Mouse (Mus musculus): Measurements from ENCODE around the gene Cdh15. TPM values are rescaled to one million over a fixed set of nuclear protein-coding genes. Genes with fewer than 3 reads are reported as not detected.
A peak's percentile ranks its signal among the peaks of the same experiment; 100 is the strongest.

The Cdh15 gene
- polyA plus RNA-seq, 1 experiment from 2014 or later: 1.5 TPM

DNA sequence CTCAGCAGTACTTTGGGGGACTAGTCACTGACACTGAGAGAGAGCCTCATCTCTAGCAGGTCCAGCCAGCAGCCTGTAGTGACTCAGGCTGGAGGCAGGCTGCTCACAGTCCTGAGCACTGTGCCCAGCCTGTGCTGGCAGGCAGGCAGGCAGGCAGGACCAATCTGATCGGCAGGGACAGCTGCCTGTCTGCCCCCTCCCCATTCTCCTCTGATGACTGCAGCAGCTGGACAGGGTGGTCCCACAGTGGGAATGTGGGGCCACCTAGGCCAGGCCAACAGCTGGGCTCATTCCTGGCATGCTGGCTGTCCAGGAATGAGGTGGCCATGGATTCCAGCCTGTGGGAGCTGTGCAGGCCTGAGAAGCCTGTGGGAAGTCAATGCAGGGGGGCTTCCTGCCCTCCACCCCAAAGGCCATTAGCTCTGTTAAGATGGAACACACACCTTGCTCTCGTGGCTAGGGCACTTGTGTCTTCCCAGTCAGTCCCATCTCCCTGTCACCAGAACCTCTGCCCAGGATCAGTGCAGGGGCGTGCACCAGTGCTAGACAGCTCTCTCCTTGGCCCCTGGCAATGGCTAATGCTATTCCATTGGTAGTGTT is 3.0 kb downstream of the Cdh15 start:
- peaks cover 8% of the 10 kb centered on the region for H3K4me1 ChIP-seq (ENCODE audit: control insufficient read depth, insufficient read depth, low read length)
- H3K27ac ChIP-seq (replicated peaks; ENCODE audit: low read depth, low read length): no peak overlapping the region
- no peaks in the 10 kb centered on the region for H3K9me3 ChIP-seq (ENCODE audit: control insufficient read depth, low read length)
- H3K4me3 ChIP-seq (replicated peaks; ENCODE audit: low read depth, low read length): no peak overlapping the region
- no peaks in the 10 kb centered on the region for H3K36me3 ChIP-seq (ENCODE audit: control insufficient read depth, insufficient read depth, low read length)
- ATAC-seq (ENCODE audit: low FRiP score, low TSS enrichment) (no peak), DNase-seq (no peak)
- H3K4me2 ChIP-seq (ENCODE audit: low read length): no peak overlapping the region
- 73% methylated on average over 3 of the region's 3 CpGs for WGBS
- H3K27me3 ChIP-seq (ENCODE audit: control insufficient read depth, insufficient read depth, low read length): no peaks in the 10 kb centered on the region
- H3K9ac ChIP-seq (replicated peaks; ENCODE audit: low read length): no peak overlapping the region

DNA sequence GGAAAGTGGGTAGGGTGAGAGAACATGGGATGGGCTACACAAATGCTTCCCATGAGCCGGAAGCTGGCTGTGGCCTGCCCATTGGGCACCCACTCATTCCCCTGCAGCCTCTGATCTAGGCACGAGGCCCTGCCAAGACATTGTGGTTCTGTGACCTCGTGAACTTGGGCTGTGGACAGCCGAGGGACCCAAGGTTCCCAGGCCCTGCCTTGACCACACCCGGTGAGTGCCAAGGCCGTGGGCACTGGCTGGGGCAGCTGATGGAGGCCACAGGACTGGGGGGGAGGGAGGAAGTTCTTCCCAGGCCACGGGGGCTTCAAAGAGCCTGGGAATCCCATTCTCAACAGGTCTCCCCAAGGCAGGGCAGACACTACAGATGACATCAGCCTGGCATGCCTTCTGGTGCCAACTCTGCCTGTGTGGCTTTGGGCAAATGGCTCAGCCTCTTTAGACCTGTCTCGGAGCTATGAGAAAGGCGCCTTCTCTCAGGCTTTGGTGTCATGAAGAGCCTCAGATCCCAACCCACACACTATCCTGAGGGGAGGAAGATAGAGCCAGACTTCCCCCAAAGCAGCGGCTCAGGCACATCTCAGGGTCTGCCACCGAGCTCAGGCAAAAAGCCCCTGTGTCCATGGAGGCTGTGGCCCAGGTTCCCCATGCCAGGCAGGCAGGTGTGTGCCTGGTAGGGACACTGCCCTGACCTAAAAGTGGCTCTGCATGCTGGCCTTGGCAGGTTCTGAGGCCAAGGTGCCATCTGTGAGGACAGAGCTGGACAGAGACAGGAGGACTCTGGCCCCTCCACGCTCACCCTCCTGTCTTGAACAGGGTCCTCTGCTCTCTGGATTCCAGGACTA is 4.2 kb downstream of the Cdh15 start:
- ATAC-seq (ENCODE audit: low FRiP score, low TSS enrichment) (no peak), DNase-seq (no peak)
- no peak overlapping the region for H3K4me2 ChIP-seq (ENCODE audit: low read length)
- H3K4me3 ChIP-seq (replicated peaks; ENCODE audit: low read depth, low read length): no peak overlapping the region
- 81% methylated on average over 12 of the region's 12 CpGs for WGBS
- H3K27ac ChIP-seq (replicated peaks; ENCODE audit: low read depth, low read length): no peak overlapping the region
- peaks cover 8% of the 10 kb centered on the region for H3K4me1 ChIP-seq (ENCODE audit: control insufficient read depth, insufficient read depth, low read length)
- H3K9me3 ChIP-seq (ENCODE audit: control insufficient read depth, low read length): no peaks in the 10 kb centered on the region
- H3K9ac ChIP-seq (replicated peaks; ENCODE audit: low read length): no peak overlapping the region
- H3K36me3 ChIP-seq (ENCODE audit: control insufficient read depth, insufficient read depth, low read length): no peaks in the 10 kb centered on the region
- no peaks in the 10 kb centered on the region for H3K27me3 ChIP-seq (ENCODE audit: control insufficient read depth, insufficient read depth, low read length)

DNA sequence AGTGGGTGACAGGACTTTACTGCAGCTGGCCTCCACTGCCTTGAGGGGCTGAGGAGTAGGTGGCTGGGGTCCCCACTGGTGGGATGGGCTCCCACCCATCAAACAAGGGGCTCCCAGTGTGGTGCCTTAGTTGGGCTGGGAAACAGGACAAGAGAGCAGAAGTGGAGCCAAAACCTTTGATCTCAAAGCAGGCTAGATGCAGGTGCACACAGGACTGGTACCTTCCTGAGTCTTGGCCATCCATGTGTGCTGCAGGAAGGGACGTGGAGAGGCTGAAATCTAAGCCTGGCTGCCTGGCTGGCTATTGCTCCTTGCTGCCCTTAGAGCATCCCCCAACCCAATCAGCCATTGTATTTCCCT is 4.8 kb downstream of the Cdh15 start:
- H3K4me1 ChIP-seq (ENCODE audit: control insufficient read depth, insufficient read depth, low read length): peaks cover 8% of the 10 kb centered on the region
- H3K27me3 ChIP-seq (ENCODE audit: control insufficient read depth, insufficient read depth, low read length): no peaks in the 10 kb centered on the region
- no peaks in the 10 kb centered on the region for H3K36me3 ChIP-seq (ENCODE audit: control insufficient read depth, insufficient read depth, low read length)
- H3K27ac ChIP-seq (replicated peaks; ENCODE audit: low read depth, low read length): no peak overlapping the region
- WGBS: 69% methylated on average over 1 of the region's 1 CpGs
- ATAC-seq (ENCODE audit: low FRiP score, low TSS enrichment) (no peak), DNase-seq (no peak)
- no peak overlapping the region for H3K9ac ChIP-seq (replicated peaks; ENCODE audit: low read length)
- no peaks in the 10 kb centered on the region for H3K9me3 ChIP-seq (ENCODE audit: control insufficient read depth, low read length)
- no peak overlapping the region for H3K4me2 ChIP-seq (ENCODE audit: low read length)
- H3K4me3 ChIP-seq (replicated peaks; ENCODE audit: low read depth, low read length): no peak overlapping the region

DNA sequence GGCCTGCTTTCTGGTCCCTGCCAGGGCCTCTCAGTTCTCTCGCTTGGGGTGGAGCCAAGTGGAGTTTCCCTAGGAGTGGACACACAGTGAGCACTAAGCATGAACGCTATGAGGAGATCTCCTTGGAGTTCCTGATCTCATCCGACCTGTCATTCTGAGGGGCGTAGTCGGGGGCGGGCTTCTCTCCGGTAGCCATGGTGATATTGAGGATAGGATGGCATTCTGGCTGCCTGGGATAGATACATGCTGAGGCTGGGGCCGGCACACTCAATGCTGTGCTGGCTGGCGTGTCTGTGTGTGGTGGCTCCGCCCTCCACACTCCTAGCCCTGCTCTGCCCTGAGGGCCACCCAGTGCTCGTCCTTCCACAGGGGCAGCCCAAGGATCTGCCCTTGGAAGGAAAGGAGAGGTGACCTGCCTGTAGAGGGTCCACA is 5.6 kb downstream of the Cdh15 start:
- Histone ChIP-seq H3K27ac (replicated peaks; ENCODE audit: low read depth, low read length) (no peak overlapping the region), H3K9ac (replicated peaks; ENCODE audit: low read length) (no peak overlapping the region), H3K4me1 (ENCODE audit: control insufficient read depth, insufficient read depth, low read length) (peaks cover 8% of the 10 kb centered on the region), H3K9me3 (ENCODE audit: control insufficient read depth, low read length) (no peaks in the 10 kb centered on the region), H3K27me3 (ENCODE audit: control insufficient read depth, insufficient read depth, low read length) (no peaks in the 10 kb centered on the region), H3K4me2 (ENCODE audit: low read length) (no peak overlapping the region), H3K36me3 (ENCODE audit: control insufficient read depth, insufficient read depth, low read length) (no peaks in the 10 kb centered on the region), H3K4me3 (replicated peaks; ENCODE audit: low read depth, low read length) (no peak overlapping the region)
- DNase-seq (peak; percentile 57), ATAC-seq (ENCODE audit: low FRiP score, low TSS enrichment) (peak; percentile 31; the same call in 1 of the 2 replicates)
- WGBS: 3% methylated on average over 11 of the region's 11 CpGs

DNA sequence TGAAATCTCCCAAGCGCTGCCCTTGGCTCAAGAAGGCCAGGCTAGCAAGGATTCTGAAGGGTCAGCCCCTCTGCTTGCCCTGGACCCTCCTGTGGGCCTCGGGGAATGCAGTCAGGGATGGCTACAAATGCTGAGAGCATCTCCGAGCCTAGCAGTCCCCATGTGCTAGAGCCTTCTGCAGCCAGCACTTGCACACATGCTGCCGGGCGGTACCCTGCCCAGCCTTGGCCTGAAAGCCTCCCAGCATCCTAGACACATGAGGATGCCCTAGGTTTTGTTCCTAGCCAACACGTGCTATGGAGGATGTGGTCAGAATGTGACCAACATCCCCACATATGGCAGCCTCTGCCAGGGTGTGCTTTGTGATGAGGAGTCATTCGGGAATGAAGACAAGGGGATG is 6.6 kb downstream of the Cdh15 start:
- Histone ChIP-seq H3K4me3 (replicated peaks; ENCODE audit: low read depth, low read length) (no peak overlapping the region), H3K4me1 (ENCODE audit: control insufficient read depth, insufficient read depth, low read length) (peaks cover 8% of the 10 kb centered on the region), H3K36me3 (ENCODE audit: control insufficient read depth, insufficient read depth, low read length) (no peaks in the 10 kb centered on the region), H3K27ac (replicated peaks; ENCODE audit: low read depth, low read length) (no peak overlapping the region), H3K9me3 (ENCODE audit: control insufficient read depth, low read length) (no peaks in the 10 kb centered on the region), H3K27me3 (ENCODE audit: control insufficient read depth, insufficient read depth, low read length) (no peaks in the 10 kb centered on the region), H3K4me2 (ENCODE audit: low read length) (no peak overlapping the region), H3K9ac (replicated peaks; ENCODE audit: low read length) (no peak overlapping the region)
- DNase-seq: no peak
- 79% methylated on average over 7 of the region's 7 CpGs for WGBS
- no peak for ATAC-seq (ENCODE audit: low FRiP score, low TSS enrichment)

DNA sequence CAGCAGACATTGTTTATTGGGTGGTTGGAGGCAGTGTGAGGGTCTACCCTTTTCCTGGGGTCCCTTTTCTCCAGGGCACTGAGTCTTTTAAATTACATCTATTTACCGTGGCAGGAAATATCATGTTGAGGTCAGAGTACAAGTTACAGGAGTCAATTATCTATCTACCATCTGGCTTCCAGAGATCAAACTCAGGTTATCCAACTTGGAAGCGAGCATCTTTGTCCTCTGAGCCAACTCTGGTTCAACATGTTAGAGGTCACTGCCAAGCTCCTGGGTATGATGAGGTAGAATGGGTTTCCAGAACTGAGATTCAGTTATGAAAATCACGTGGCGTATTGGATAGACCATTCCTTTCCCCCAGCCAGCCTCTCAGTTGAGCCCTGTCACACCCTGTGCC is 7.4 kb downstream of the Cdh15 start:
- Histone ChIP-seq H3K4me1 (ENCODE audit: control insufficient read depth, insufficient read depth, low read length) (peaks cover 8% of the 10 kb centered on the region), H3K9ac (replicated peaks; ENCODE audit: low read length) (no peak overlapping the region), H3K4me3 (replicated peaks; ENCODE audit: low read depth, low read length) (no peak overlapping the region), H3K36me3 (ENCODE audit: control insufficient read depth, insufficient read depth, low read length) (no peaks in the 10 kb centered on the region), H3K9me3 (ENCODE audit: control insufficient read depth, low read length) (no peaks in the 10 kb centered on the region), H3K27me3 (ENCODE audit: control insufficient read depth, insufficient read depth, low read length) (no peaks in the 10 kb centered on the region), H3K27ac (replicated peaks; ENCODE audit: low read depth, low read length) (no peak overlapping the region), H3K4me2 (ENCODE audit: low read length) (no peak overlapping the region)
- 92% methylated on average over 4 of the region's 4 CpGs for WGBS
- DNase-seq: no peak
- ATAC-seq (ENCODE audit: low FRiP score, low TSS enrichment): no peak

DNA sequence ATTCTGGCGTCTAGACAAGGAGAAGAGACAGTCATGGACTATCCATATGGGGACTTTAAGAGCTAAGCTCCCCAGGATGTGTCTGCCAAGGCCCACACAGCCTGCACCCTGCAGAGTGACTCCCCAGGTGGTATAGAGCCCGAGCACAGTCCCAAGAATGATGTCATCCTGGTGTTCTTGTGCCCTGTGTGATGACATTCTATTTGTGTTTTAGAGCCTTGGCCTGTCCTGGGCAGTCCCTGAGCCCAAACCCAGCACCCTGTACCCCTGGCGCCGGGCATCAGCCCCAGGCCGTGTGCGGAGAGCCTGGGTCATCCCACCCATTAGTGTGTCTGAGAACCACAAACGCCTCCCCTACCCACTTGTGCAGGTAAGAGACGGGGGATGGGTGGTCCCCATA is 8.5 kb downstream of the Cdh15 start:
- H3K36me3 ChIP-seq (ENCODE audit: control insufficient read depth, insufficient read depth, low read length): no peaks in the 10 kb centered on the region
- ATAC-seq (ENCODE audit: low FRiP score, low TSS enrichment) (no peak), DNase-seq (no peak)
- H3K4me2 ChIP-seq (ENCODE audit: low read length): no peak overlapping the region
- no peak overlapping the region for H3K9ac ChIP-seq (replicated peaks; ENCODE audit: low read length)
- H3K4me3 ChIP-seq (replicated peaks; ENCODE audit: low read depth, low read length): no peak overlapping the region
- no peaks in the 10 kb centered on the region for H3K9me3 ChIP-seq (ENCODE audit: control insufficient read depth, low read length)
- WGBS: 83% methylated on average over 8 of the region's 8 CpGs
- peaks cover 8% of the 10 kb centered on the region for H3K4me1 ChIP-seq (ENCODE audit: control insufficient read depth, insufficient read depth, low read length)
- H3K27ac ChIP-seq (replicated peaks; ENCODE audit: low read depth, low read length): no peak overlapping the region
- no peaks in the 10 kb centered on the region for H3K27me3 ChIP-seq (ENCODE audit: control insufficient read depth, insufficient read depth, low read length)

DNA sequence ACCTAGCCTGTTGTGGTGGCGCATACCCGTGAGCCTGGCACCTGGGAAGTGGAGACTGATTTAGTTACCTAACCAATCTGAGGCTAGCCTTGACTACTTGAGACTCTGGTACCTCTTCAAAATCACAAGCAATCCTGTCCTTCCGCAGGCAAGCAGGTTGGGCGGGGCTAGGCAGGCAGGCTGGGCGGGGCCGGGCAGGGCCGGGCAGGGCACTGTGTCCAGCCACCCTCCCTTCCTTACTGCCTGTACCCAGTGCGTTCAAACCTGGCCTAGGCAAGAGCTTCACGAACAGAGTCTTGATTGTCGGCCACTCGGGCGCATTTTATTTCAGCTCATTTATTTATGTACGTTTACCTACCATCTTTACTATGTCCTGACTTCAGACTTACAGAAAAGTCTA is 12.1 kb downstream of the Cdh15 start:
- Histone ChIP-seq H3K9me3 (ENCODE audit: control insufficient read depth, low read length) (peaks cover 9% of the 10 kb centered on the region; the same call in 1 of the 2 replicates), H3K4me1 (ENCODE audit: control insufficient read depth, insufficient read depth, low read length) (no peaks in the 10 kb centered on the region), H3K36me3 (ENCODE audit: control insufficient read depth, insufficient read depth, low read length) (no peaks in the 10 kb centered on the region), H3K9ac (replicated peaks; ENCODE audit: low read length) (no peak overlapping the region), H3K27me3 (ENCODE audit: control insufficient read depth, insufficient read depth, low read length) (no peaks in the 10 kb centered on the region), H3K27ac (replicated peaks; ENCODE audit: low read depth, low read length) (no peak overlapping the region), H3K4me2 (ENCODE audit: low read length) (no peak overlapping the region), H3K4me3 (replicated peaks; ENCODE audit: low read depth, low read length) (no peak overlapping the region)
- ATAC-seq (ENCODE audit: low FRiP score, low TSS enrichment) (no peak), DNase-seq (no peak)
- 65% methylated on average over 13 of the region's 13 CpGs for WGBS

DNA sequence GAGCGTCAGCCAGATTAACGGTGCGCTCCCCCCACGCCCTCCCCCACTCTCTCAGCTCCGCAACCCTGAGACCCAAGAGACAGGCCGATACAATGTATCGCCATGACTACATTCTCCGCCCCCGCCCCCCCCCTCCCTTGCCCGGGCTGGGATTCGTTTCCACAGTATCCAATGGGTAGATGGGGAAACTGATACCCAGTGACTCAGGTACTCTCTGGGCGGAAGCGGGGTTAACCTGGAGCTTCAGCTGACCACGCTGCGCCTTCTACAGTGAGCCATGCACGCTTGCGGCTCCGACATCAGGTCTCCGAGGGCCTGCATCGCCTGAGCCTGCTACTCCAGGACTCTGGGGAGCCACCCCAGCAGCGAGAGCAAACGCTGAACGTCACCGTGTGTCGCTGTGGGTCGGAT is 17.0 kb downstream of the Cdh15 start:
- Histone ChIP-seq H3K27me3 (ENCODE audit: control insufficient read depth, insufficient read depth, low read length) (no peaks in the 10 kb centered on the region), H3K36me3 (ENCODE audit: control insufficient read depth, insufficient read depth, low read length) (no peaks in the 10 kb centered on the region), H3K4me2 (ENCODE audit: low read length) (peak overlapping the region; percentile 46), H3K4me3 (replicated peaks; ENCODE audit: low read depth, low read length) (peak overlapping the region; percentile 23), H3K9ac (replicated peaks; ENCODE audit: low read length) (no peak overlapping the region), H3K9me3 (ENCODE audit: control insufficient read depth, low read length) (peaks cover 12% of the 10 kb centered on the region; the same call in 1 of the 2 replicates), H3K27ac (replicated peaks; ENCODE audit: low read depth, low read length) (no peak overlapping the region), H3K4me1 (ENCODE audit: control insufficient read depth, insufficient read depth, low read length) (no peaks in the 10 kb centered on the region)
- WGBS: 50% methylated on average over 26 of the region's 26 CpGs
- DNase-seq (peak; percentile 34), ATAC-seq (ENCODE audit: low FRiP score, low TSS enrichment) (no peak)
